Mouse (Mus musculus): Measurements from ENCODE around the gene Gpr135.

DNA sequence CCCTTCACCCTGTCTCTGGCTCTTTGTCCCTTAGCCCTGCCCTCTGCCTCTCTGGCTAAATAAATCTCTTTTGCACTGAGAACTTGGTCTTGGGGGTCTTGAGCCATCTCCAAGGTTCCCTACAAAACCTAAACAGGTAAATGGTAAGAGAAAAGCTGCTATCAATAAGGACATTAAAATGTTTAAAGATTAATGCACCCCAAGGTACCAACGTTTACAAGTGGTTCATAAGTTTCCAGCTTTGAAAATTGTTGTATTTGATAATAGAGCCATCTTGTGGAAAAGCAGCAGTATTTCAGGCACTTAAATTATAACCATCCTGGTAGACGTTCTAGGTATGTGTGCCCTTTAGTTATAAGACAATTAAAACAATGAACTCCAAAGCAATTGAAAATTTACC lies 23.4 kb downstream of the Gpr135 start:
- TF ChIP-seq GATA1 (IDR thresholded peaks at IDR 0.05; ENCODE audit: low read length) (no peak), TAL1 (IDR thresholded peaks at IDR 0.05; ENCODE audit: low read length) (no peak)
